Mouse (Mus musculus) cortical plate, adult 2 months (tissue): ENCODE measurements around the gene Slpi. TPM values are rescaled to one million over a fixed set of nuclear protein-coding genes. Genes with fewer than 3 reads are reported as not detected.
A peak's percentile ranks its signal among the peaks of the same experiment; 100 is the strongest.

Experiments
- H3K27ac ChIP-seq: fragments of 200-500 bp; 2 replicates; pipeline ENCODE4 v1.5.1; 2012; ENCODE audit warnings: low read length, control low read depth, inconsistent platforms; ENCODE audit not compliant: insufficient read depth
- H3K4me1 ChIP-seq: fragments of 200-500 bp; 2 replicates; pipeline ENCODE4 v1.6.1; 2011; ENCODE audit warnings: low read length; ENCODE audit not compliant: control insufficient read depth, insufficient read depth
- H3K4me3 ChIP-seq: fragments of 200-500 bp; 2 replicates; pipeline ENCODE4 v1.5.1; 2011; ENCODE audit warnings: mild to moderate bottlenecking, low read length, control low read depth; ENCODE audit not compliant: insufficient read depth
- CTCF ChIP-seq: fragments of 200-500 bp; IDR thresholded peaks from 2 replicates; pipeline ENCODE4 v1.5.1; 2011; ENCODE audit warnings: mild to moderate bottlenecking, control low read depth, low read length; ENCODE audit not compliant: insufficient read depth; ENCODE audit errors: extremely low read depth
- POLR2A ChIP-seq: fragments of 200-500 bp; IDR thresholded peaks from 2 replicates; pipeline ENCODE4 v1.6.1; 2011; ENCODE audit warnings: mild to moderate bottlenecking, low read length, control low read depth; ENCODE audit not compliant: insufficient read depth; ENCODE audit errors: extremely low read depth
- polyA plus RNA-seq: library from polyadenylated mRNA; depleted of rRNA; stranded (reverse); fragments of >200 nt; gene quantifications from 2 replicates; pipeline ENCODE4 v1.2.3, GENCODE M21; 2012

The Slpi gene
- polyA plus RNA-seq, 1 experiment, result 0.33 TPM

DNA sequence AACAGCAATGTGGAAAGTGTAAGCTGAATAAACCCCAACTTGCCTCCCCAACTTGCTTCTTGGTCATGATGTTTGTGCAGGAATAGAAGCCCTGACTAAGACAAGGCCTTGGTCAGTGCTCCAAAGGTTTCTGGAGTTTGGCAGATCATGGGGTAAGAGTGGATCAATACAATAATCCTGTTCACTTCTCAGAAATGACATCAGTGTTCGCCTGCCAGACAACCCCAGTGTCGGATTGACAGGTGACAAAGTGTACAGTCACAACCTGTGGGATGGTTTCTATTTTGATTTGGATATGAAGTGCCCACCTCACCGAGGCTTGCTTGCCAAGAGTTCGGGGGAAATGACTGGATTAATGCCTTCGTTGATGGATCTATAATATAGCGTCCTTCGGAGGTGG, 32.4 kb upstream of the Slpi start:
- no peak overlapping the region for H3K27ac ChIP-seq
- H3K4me3 ChIP-seq, result no peak overlapping the region
- TF ChIP-seq CTCF, result no peak
- no peak for TF ChIP-seq POLR2A
- H3K4me1 ChIP-seq, result no peaks in the 10 kb centered on the region

DNA sequence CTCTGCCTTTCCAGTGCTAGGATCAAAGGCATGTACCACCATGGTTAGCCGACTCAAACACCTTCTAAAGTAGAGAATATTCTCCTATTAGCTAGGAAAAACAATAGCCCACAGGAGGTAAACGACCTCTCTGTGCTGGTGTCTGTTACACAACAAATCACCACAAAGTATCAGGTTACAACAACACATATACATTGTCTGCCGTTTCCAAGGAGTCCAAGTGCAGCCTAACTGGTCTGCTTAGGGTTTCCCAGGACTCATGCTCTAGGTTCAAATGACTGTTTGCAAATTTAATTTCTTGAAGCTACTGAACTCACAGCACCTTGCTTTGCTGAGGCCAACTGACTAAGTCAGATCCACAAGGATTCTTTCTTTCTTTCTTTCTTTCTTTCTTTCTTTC, 30.6 kb upstream of the Slpi start:
- H3K4me1 ChIP-seq, result no peaks in the 10 kb centered on the region
- no peak for TF ChIP-seq POLR2A
- no peak for TF ChIP-seq CTCF
- H3K27ac ChIP-seq, result no peak overlapping the region
- H3K4me3 ChIP-seq, result no peak overlapping the region

DNA sequence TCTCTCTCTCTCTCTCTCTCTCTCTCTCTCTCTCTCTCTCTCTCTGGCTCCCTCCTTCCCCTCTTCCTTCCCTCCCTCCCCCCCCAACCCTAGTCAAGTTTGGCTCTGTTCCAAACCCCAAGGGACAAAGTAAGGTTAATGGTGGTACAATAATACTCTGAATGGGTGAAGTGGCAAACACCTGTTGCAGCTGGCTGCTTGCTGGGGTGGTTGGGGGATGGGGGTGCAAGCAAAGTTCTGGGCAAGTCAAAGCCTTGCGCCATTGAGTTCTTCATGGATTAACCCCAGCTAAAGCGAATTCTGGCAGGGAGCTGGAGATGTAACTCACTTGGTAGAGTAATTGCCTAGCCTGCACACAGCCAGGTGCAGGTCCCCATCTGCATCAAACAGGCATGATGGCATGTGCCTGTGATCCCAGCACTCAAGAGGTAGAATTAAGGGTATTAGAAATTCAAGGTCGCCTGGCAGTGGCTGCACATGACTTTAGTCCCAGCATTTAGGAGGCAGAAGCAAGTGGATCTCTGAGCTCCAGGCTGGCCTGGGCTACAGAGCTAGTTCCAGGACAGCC, 29.5 kb upstream of the Slpi start:
- no peak for TF ChIP-seq CTCF
- no peaks in the 10 kb centered on the region for H3K4me1 ChIP-seq

DNA sequence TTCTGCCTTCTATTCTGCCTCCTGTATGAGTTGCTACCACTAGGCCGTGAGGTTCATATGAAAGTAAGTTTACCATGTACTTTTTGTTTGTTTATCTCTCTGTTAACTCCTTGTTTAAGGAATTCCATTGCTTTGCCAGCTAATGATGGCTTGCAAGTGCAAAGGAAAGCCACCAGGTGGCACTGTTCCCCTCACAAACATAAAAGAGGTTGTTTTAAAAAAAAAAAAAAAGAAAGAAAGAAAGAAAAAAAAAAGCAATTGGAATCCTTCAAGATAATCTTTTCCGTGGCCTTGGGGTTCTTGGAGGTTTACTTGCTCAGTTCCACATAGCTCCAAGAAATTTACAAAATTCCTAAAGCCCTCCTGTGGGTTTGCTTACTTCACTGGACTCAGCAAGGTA, 28.3 kb upstream of the Slpi start:
- H3K4me1 ChIP-seq, result no peaks in the 10 kb centered on the region
- TF ChIP-seq POLR2A, result no peak
- peak; percentile 75 for TF ChIP-seq CTCF
- no peak overlapping the region for H3K27ac ChIP-seq
- no peak overlapping the region for H3K4me3 ChIP-seq

More for the DNA sequence above, 29.5 kb upstream of the Slpi start:
- H3K27ac ChIP-seq, result no peak overlapping the region
- no peak overlapping the region for H3K4me3 ChIP-seq

DNA sequence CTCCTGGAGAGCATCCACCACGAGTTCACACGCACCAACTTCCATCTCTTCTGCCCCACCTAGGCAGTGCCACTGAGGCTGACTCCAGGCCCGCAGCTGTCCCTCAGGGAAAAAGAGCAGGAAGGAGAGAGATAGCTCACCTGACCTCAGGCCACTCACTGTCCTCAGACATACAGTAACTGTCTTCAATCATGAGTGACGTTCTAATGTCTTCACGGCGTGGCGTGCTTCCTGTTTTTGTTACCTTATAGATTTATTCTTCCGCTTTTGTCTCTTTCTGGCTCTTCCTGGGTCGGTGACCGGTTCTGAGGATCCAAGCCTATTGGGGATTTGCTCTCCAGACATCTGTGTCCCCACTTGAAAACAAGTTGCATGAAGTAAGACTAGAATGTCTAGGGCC, 25.7 kb upstream of the Slpi start:
- H3K4me3 ChIP-seq, result no peak overlapping the region
- no peak overlapping the region for H3K27ac ChIP-seq
- no peaks in the 10 kb centered on the region for H3K4me1 ChIP-seq
- no peak for TF ChIP-seq CTCF
- no peak for TF ChIP-seq POLR2A

DNA sequence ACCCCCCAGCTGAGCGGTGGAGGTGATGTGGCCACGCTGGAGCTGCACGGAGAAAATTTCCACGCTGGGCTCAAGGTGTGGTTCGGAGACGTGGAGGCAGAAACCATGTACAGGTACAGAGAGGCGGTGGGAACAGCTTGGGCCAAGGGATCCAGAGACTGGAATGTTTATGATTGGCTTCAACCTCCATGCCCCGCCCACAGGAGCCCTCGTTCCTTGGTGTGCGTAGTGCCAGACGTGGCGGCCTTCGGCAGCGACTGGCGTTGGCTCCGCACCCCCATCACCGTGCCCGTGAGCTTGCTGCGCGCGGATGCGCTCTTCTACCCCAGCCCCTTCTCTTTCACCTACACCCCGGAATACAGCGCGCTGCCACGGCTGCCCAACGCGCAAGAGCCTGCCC, 25.3 kb upstream of the Slpi start:
- TF ChIP-seq POLR2A, result no peak
- TF ChIP-seq CTCF, result no peak
- Histone ChIP-seq H3K27ac (no peak overlapping the region), H3K4me3 (no peak overlapping the region), H3K4me1 (no peaks in the 10 kb centered on the region)

DNA sequence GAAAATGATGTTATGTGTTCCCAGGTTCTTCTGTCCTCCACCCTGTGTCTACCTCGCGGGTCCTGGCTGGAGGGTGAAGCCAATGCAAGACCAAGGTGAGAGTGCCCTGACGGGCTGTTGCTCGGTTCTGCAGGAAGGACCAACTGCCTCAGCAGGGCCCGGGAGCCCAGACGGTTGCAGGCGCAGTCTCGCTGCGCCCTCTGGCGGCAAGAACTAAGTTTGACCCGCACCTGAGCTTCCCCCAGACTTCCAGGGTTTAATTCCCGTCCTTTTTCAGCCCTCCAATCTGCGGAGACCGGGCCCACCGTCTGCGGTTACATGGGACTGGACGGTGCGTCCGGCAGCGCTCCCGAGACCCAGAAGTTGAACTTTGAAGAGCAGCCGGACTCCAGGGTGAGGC, 18.8 kb upstream of the Slpi start:
- H3K27ac ChIP-seq, result no peak overlapping the region
- no peak overlapping the region for H3K4me3 ChIP-seq
- no peak for TF ChIP-seq POLR2A
- peak; percentile 75 for TF ChIP-seq CTCF

DNA sequence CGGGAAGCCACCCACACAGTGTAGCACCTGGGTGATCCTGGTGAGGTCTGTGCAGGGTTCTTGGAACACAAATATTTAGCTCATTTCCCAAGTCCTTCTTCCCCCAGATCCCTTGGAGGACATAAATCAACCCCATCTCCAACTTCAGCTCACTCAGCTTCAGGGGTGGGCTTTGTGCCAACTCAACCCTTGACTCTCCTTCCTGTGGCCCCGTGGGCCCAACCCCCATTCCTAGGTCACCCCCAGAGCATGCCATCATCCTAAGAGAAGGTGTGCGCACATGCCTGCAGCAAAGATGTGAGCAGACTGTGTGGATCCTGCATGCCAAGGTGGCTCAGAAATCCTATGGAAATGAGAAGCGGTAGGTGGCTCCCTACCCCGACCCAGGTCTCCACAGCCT, 16.6 kb upstream of the Slpi start:
- H3K4me3 ChIP-seq, result no peak overlapping the region
- no peak overlapping the region for H3K27ac ChIP-seq
- H3K4me1 ChIP-seq, result no peaks in the 10 kb centered on the region; the same call in 1 of the 2 replicates
- TF ChIP-seq CTCF (no peak), POLR2A (no peak)

More for the DNA sequence above, 18.8 kb upstream of the Slpi start:
- H3K4me1 ChIP-seq, result no peaks in the 10 kb centered on the region

DNA sequence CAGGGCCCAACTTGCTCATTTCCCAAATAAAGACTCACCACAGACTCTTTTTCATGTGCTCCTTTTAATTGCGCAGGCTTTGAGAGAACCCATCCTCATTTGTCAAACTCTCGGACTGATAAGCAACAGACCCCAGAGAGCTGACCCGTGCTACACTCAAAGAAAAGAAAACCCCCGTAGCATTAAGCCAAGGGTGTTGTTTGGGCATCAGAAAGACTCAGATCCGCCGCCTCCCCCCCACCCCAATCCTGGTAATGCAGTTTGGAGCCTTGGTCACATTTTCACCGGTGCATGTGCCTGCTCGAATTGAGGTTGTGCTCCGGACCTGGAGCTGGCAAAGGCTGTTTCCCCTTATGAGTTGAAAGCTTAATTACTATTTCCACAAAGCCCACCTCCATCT, 16.2 kb upstream of the Slpi start, which contains the start of gene Matn4:
Gene Matn4 (minus strand): TSS at position 101 of the 400 bp plus-strand sequence.
- no peaks in the 10 kb centered on the region; the same call in 1 of the 2 replicates for H3K4me1 ChIP-seq
- TF ChIP-seq CTCF (no peak), POLR2A (no peak)
- peak within 1 kb of the TSS; percentile 17; the same call in 1 of the 2 replicates for H3K4me3 ChIP-seq
- no peak within 1 kb of the TSS for H3K27ac ChIP-seq

DNA sequence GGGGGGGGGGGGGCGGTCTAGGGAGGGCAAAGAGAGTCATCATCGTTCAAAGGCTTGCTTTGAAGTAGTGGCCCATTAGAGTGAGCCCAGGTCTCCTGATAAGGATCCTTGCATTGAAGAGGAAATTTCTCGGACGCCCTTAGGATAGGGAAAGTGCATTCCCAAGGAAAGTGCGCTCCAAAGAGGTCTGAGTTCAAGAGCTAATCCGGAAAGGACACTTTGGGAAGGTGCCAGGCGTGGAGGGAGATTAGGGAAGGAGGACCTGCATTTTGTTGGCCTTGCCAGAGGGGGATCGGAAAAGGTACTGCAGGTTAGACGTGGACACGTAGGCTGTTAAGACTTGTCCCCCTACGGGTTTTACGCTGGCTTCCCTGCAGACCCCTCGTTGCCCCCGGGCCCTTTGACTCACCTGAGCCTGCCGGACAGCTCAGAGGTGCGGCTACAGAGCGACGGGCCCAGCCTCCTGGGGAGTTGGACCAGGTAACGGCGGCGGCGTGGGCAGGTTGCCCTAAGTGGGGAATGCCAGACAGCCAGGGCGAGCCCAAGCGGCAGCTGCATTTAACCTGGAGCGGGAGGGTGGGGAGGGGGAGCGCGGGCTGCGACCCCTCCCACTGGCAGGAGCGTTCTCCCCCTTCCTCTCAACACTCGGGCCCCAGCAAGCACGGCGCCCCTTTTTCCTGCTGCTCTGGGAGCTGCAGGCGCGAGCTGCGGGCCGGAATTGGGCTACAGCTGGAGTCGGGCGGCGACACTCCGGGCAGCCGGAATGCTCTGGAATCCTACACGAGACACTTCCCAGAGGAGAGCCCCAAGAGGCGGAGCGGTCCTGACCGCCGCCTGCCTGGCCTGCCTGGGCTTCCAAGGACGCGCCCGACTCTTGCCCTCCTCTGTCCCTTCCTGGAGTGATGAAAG, 15.4 kb upstream of the Slpi start:
- H3K4me1 ChIP-seq, result no peaks in the 10 kb centered on the region; the same call in 1 of the 2 replicates
- H3K27ac ChIP-seq, result no peak overlapping the region
- TF ChIP-seq CTCF (no peak), POLR2A (no peak)
- H3K4me3 ChIP-seq, result peak overlapping the region; percentile 17; the same call in 1 of the 2 replicates
